Mouse (Mus musculus) right cerebral cortex, postnatal 4 days (tissue): Measurements from ENCODE around the gene Ccdc185.

Source experiments
- DNase-seq: peaks from one replicate; pipeline ENCODE4 v3.0.0-alpha.2; 2022

The Ccdc185 gene

DNA sequence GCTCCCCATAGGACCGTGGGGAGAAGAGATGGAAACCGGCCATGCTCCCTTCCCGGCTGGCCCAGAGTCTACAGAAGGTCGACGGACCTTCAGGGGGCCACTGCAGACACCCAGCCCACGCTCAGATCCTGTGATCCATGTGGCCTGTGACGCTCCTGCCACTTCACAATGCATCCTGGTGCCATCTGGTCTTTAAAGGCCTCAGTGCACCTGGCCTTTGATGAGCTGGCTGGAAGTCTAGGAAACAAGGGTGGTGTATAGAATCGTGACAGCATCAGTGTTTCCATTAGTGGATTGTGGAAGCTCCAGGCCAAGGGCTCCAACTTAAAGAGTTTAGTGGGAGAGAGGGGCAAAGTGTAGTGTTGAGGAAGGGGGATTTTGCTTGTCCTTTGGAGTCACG is at the start of gene Ccdc185:
Gene Ccdc185, minus strand, starts transcription at position 101 of the 400 bp plus-strand sequence.
- no peak for DNase-seq

DNA sequence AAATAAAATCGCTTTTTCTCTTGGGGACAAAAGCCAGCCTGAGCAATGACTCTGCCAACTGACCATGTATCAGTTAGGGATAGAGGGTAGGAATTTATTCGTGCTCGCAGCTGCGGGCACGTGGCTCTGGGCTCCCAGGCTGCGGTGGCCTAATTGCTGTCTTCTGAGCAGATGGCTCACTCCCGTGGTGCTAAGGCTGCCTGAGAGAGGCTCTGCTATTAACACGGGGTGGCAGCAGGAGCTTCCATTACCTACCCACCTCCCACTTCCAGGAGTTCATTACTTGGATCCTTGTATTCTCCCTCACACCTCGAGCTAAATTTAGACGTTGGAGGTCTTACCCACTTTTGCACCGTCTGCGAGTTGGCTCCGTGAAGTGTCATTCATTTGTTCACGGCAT is 48.1 kb upstream of the Ccdc185 start:
- no peak for DNase-seq

DNA sequence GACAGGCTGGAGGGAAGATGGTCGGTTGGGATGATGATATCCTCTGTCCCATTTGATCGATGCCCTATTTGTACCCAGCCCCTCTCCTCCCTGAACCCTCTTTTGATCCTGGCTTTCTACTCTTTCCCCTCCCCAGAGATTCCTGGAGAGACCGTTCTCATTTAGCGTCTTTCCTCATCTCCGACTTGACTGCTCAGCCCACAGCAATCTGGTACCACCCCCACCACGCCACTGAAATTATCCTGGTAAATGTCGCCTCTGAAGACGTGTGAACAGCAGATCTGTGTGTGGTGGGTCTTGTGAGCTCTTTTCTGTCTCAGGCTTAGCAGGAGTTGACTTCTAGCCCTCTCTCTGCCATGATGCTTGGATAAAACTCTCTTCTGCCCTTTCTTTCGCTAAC is 45.6 kb upstream of the Ccdc185 start:
- DNase-seq = no peak

DNA sequence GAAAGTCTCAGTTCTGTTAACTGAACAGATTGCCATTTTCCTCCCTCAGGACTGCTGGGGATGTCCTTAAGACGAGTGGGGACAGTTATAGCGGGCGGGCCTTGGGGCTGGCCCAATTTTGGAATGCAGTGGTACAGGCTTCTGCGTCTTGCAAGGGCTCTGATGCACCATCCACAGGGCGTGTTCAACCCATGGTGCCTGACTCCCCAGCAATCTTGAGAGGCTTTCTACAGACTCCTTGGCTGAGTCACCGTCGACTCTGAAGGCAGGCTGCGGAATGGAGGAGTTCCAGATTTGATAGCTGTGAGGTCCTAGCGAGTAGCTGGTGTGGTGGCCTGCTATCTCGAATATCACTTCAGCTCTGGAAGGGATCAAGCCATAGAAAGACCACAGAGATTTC is 45.2 kb upstream of the Ccdc185 start:
- DNase-seq = no peak

DNA sequence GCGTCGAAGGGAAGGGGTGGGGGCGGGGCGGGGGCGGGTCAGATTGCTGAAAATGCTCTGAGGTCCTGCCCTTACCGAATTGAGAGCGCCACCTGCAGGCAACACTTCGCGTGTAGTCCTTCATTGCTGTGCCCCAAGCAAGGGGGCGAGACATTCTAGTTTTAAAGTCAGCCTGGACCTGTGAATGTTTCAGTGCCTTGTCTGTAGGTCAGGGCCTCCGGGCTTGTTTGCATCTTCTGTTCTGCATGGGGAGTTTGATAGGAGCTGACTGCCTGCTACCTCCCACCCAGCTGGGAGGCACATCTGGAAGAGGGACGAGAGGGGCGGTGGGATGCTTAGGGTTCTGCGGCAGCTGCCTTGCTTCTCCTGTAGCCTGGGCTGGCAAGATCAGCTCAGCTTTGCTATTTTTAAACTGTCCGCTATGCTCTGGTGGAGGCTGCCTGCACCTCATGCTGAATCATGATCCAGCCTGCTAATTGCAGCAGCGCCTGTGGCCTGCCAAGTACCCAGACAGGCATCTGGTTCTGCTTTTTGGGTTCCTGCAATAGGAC is 43.6 kb upstream of the Ccdc185 start:
- peak; percentile 74 for DNase-seq

DNA sequence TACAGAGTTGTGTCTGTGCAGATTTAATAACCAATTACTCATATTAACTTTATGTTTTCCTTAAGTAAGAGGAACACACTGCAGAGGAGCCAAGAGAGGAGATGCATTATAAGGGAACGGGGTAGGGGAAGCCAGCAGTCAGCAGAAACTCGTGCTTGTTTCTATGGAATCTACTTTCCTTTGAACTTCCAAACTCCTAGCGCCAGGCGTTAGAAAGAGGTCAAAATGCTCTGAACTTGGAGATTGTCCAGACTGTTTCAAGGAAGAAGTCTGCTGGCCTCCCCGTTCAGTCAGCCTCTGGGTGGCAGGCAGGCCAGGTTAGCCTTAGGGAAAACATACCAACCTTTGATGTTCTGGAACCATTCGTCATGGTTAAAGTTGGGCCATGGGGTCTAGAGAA is 39.9 kb upstream of the Ccdc185 start:
- DNase-seq = no peak

GRCm38 (mm10) chr1:182787030-182787429 is 38.0 kb upstream of the Ccdc185 start:
- no peak for DNase-seq

DNA sequence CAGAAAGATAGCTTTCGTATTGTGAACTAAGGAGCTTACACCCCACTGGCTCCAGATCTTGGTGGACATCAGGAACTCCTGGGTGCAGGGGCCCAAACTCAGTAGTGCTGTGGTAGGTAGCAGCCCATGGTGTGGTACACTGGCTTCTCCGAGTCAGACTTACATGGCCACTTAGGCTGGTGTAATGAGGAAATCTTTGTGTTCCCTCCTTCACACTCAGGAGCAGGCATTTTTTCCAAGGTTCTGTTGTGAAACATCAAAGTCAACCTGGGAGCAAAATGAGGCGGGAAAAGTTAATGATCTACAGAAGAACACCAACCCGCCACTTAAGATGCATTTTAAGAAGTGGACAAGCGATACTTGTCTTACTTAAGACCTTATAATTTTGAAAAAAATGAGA is 36.5 kb upstream of the Ccdc185 start:
- DNase-seq = no peak

DNA sequence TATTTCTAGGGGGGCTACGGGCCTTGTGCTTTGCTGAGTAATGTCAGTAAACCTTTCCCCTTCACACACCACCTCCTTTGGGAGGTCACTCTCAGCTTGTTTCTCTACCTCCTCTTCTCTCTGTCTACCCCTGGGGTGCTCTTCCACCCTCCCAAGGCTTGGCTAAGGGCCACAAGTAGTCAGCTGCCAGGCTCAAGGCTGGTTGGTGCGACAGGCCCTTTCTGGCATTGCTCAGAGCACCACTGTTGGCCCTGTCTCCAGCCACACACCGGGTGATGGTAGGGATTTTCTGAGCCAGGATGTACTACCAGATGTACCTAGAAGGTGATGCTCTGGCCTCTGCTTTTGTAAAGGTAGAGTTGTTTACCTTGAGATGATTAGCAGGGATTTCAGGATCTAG is 35.8 kb upstream of the Ccdc185 start:
- no peak for DNase-seq

DNA sequence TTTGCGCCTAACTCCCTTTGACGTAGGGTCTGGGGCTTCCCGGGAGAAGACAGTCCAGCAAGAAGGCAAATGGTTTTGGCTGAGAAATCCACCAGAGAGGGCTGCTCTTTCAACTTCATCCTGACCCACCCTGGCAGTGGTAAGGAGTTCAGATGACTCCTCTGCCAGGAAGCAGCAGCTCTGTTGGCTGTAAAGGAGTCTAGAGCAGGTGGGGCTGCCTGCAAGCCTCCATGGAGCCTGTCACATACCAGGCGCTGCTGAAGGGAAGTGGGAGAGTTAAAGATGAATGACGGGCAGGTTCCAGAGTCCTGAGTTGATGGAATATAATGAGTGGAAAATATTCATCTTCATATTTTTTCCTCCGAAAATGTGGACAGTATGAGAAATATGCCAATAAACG is 34.8 kb upstream of the Ccdc185 start:
- DNase-seq = no peak

DNA sequence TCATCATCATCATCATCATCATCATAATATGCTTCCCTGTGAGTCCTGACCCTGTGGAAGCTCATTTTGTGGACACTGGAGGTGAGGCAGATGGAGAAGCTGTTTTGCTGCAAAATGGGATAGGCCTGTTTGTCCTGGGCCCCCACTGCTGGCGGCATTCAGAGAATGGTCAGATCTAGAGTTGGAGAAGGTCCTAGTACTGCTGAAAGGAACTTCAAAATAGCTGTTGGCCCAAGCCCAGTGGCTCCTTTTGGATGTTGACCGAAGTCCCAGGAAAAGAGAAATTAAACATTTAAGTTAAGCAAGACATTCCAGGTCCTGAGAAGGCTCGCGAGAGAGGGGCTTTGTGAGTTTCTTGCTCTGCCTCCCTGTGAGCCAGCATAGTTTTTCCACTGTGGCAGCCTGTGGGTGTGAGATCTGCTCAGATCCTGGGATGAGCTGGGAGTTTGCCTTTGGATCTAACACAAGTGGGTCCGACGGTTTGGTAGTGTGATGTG is 30.1 kb upstream of the Ccdc185 start:
- no peak for DNase-seq

- no peak for DNase-seq
Observed at GRCm38 (mm10) chr1:182778225-182778624, 29.2 kb upstream of the Ccdc185 start.

DNA sequence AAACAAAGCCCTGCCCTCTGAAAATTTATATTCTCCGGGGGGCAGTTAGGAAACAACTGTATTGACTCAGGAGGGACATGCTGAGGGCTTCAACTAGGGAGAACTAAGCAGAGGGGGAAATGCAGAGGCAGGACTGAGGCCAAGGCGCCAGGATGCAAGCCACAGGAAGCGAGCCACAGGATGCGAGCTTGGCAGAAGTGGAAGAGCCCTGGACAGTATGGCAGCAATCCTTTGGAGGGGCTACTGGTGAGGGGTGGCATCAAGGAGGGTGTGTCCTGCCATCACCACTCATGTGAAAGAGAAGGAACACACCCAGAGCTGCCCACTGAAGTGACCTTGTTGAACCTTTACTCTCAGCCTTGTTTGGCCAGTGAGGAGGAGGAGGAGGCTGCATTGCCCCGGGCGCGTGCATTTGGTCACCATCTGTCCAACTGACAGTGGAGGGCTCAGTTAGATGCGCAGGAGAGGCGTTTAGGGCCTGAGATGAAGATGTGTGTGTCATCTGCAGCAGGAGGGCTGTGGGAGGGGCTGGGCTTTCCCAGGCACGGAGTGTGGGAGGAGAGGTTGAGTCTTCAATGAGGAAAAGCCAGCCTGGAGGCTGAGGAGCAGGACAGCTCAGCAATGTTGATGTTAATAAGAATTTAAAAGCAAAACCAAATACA is 27.9 kb upstream of the Ccdc185 start:
- DNase-seq = no peak

- no peak for DNase-seq
Observed at GRCm38 (mm10) chr1:182775576-182775975, 26.6 kb upstream of the Ccdc185 start.

DNA sequence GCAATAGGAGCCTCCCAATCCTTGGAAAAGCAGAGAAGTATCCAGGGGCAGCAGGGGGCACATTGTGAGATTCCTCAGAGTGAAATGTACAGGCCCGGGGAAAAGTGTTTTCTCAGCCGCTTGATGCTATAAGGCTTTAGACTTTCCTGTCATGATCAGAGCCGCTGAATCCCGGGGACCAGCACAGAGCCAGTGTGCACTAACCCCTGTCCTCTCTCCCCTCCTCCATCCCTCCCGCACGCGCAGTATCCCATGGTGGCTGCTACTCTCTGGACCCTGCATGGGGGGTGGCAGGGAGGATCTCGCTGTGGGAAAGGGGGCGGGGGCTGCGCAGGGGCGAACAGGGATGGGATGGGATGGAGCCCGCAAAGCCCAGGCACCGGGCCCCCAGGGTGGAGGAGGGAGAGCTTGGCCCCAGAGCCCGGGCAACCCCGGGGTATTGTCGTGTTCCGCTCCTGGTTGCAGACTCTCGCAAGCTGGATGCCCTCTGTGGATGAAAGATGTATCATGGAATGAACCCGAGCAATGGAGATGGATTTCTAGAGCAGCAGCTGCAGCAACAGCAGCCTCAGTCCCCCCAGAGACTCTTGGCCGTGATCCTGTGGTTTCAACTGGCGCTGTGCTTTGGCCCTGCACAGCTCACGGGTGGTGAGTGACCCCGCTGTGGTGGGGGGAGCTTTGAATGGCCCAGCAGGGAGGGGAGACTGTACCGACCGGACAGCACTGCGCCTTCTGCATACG is 15.7 kb upstream of the Ccdc185 start:
- peak; percentile 20 for DNase-seq

DNA sequence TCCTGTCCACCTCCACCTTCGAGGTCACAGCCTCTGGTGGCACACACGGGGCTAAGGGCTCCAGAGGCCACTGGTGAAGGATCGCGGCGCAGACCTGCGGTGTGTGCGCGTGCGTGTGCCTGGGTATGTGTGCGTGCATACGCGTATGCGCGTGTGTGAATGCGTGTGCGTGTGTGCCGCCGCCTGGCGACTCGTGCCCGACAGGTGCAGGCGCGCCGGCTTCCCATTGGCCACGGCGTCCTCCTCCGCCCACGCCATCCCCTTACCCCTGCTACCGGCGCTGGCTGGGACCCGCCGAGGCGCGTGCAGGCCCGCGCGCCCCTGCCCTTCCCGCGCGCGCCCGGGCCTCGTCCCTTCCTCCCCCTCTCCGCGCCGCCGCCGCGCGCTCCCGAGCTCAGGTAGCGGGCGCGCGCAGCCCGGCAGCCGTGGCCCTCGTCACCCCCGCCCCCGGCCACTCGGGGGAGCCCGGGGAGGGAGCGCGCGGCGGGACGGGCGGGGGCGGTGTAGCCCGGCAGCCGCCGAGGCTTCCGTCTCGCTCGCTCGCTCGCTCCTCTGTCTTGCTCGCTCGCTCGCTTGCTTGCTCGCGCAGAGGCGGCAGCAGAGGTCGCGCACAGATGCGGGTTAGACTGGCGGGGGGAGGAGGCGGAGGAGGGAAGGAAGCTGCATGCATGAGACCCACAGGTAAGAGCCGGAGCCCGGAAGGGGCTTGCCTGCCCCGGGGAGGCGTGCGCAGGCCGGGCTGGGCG is 14.9 kb upstream of the Ccdc185 start, which contains the start of gene Susd4:
Gene Susd4, plus strand, starts transcription at position 145 of the 746 bp plus-strand sequence.
- DNase-seq = peak; percentile 82

DNA sequence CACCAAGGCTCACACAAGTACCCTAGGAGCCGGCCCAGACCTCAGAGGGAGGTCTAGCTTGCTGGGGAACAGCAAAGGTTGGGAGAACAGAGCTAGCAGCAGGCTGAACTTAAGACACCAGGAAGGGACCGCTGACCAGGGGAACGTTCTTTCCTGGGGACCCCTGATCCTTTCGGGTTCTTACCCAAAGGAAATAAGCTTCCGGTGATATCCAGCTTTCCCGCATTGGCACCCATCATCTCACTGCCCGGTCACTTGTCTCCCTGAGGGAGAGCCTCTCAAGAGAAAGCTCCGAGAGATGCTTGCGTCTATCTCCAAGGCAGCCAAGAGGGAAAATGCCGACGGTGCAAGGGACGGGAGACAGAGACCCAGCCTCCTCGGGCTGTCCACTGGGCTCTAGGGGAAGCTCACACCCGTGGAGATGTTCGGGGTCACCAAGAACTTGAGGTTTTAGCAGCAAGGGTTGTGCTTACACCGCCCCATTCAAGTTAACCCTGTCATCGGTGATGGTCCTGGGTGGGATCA is 14.3 kb upstream of the Ccdc185 start:
- DNase-seq = peak; percentile 21

- DNase-seq = no peak
Observed at GRCm38 (mm10) chr1:182758783-182759182, 9.8 kb upstream of the Ccdc185 start.

DNA sequence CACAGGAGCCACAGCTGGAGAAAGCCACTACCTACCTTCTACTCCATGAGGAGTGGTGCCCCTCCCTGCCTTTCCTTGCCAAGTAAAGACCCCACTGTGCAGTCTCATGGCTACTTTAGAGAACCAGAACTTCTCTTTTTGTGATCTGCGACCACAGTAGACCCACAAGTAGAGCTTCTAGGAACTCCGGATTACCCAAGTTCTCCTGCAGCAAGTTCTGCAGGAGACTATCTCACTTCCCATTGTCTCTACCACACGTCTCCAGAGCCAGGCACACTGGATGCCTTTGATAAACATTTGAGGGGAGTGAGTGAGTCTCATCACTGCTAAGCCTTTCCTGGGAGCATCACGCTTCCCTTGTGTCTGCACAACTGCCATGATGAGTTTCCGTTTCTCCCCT is 5.9 kb upstream of the Ccdc185 start:
- DNase-seq = no peak

- DNase-seq = no peak
Observed at GRCm38 (mm10) chr1:182753694-182754093, 4.7 kb upstream of the Ccdc185 start.

- DNase-seq = no peak
Observed at GRCm38 (mm10) chr1:182751301-182751700, 2.3 kb upstream of the Ccdc185 start.

GRCm38 (mm10) chr1:182747834-182748233 is 1.1 kb downstream of the Ccdc185 start:
- no peak for DNase-seq

GRCm38 (mm10) chr1:182747081-182747480 is 1.9 kb downstream of the Ccdc185 start:
- DNase-seq = no peak
